Mouse (Mus musculus) spleen, adult 2 months (tissue): ENCODE results near the gene Pcyt2. TPM values are rescaled to one million over a fixed set of nuclear protein-coding genes. Genes with fewer than 3 reads are reported as not detected.

Experiments
- DNase-seq, 2 experiments: peaks; one replicate each; pipeline versions ENCODE4 v3.0.0 to v3.0.0-alpha.2; 2012 to 2021; ENCODE audit warnings: low spot score in 2 of 2, low read depth in 1 of 2
- H3K27ac ChIP-seq: fragments of 200-500 bp; 2 replicates; pipeline ENCODE4 v1.5.1; 2012; ENCODE audit warnings: low read length, inconsistent platforms; ENCODE audit not compliant: insufficient read depth
- H3K27me3 ChIP-seq: fragments of 200-500 bp; 2 replicates; pipeline ENCODE4 v1.6.1; 2012; ENCODE audit warnings: mild to moderate bottlenecking, moderate library complexity, low read length, inconsistent platforms; ENCODE audit not compliant: control insufficient read depth, insufficient read depth
- H3K36me3 ChIP-seq: fragments of 200-500 bp; 2 replicates; pipeline ENCODE4 v1.6.1; 2012; ENCODE audit warnings: mild to moderate bottlenecking, low read length, inconsistent platforms; ENCODE audit not compliant: control insufficient read depth, insufficient read depth
- H3K4me1 ChIP-seq: fragments of 200-500 bp; 2 replicates; pipeline ENCODE4 v1.6.1; 2011; ENCODE audit warnings: inconsistent platforms; ENCODE audit not compliant: control insufficient read depth, insufficient read depth, insufficient read length
- H3K4me3 ChIP-seq: fragments of 200-500 bp; 2 replicates; pipeline ENCODE4 v1.5.1; 2011; ENCODE audit warnings: mild to moderate bottlenecking, inconsistent platforms; ENCODE audit not compliant: insufficient read depth, insufficient read length; ENCODE audit errors: extremely low read depth
- CTCF ChIP-seq: fragments of 200-500 bp; IDR thresholded peaks from 2 replicates; pipeline ENCODE4 v1.5.1; 2011; ENCODE audit warnings: mild to moderate bottlenecking, inconsistent platforms; ENCODE audit not compliant: insufficient read depth, insufficient read length, insufficient replicate concordance; ENCODE audit errors: extremely low read depth
- POLR2A ChIP-seq: fragments of 200-500 bp; IDR thresholded peaks from 2 replicates; pipeline ENCODE4 v1.6.1; 2011; ENCODE audit warnings: low read depth, low read length, inconsistent platforms
- WGBS: fragments of 180-500 bp; shearing (Covaris S2); methylation state at CpG from one replicate; pipeline ENCODE4 v1.1.7; 2018; 5-methylcytosine and 5-hydroxymethylcytosine counted together
- polyA plus RNA-seq: library from polyadenylated mRNA; depleted of rRNA; stranded (reverse); fragments of >200 nt; gene quantifications from 2 replicates; pipeline ENCODE4 v1.2.3, GENCODE M21; 2012

Pcyt2 gene
- polyA plus RNA-seq, 1 experiment, result 139 TPM

DNA sequence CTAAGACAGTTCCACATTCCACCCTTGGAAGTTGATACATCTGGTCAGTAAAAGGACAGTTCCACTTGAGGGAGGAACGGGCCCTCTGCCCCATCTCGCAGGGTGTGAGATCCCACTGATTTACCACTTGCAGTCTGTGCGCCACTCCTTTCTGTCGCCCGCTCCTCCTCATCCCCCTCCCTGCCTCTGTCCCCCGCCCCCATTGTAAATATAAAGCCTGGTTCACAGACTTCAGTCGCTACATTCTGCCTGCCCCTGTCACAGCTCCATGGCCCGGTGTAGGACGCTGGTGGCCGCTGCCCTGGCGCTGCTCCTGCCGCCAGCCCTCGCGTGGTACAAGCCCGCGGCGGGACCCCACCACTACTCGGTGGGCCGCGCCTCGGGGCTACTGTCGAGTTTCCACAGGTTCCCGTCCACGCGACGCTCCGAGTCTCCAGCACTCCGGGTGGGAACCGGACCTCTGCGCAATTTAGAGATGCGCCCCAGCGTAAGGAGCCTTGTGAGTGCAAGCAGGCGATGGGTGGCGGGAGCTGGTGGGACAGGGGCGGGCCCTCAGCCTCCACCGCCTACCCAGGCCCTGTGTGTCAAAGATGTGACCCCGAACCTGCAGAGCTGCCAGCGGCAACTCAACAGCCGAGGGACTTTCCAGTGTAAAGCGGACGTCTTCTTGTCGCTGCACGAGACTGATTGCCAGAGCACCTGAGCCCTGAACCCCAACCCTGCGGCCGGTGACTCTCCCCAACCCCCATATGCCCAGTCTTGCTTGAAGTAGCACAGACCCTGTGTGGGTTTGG, 9.3 kb downstream of the Pcyt2 start, which contains the start of gene Npb:
Gene Npb (plus strand): TSS at position 237 of the 794 bp plus-strand sequence.
- Histone ChIP-seq H3K4me3 (no peak within 1 kb of the TSS), H3K4me1 (no peaks in the 10 kb centered on the region), H3K36me3 (peaks cover 16% of the 10 kb centered on the region), H3K27me3 (no peaks in the 10 kb centered on the region), H3K27ac (no peak within 1 kb of the TSS)
- TF ChIP-seq POLR2A (no peak), CTCF (no peak)
- 31% methylated on average over 45 of the region's 45 CpGs for WGBS
- no peak for DNase-seq

DNA sequence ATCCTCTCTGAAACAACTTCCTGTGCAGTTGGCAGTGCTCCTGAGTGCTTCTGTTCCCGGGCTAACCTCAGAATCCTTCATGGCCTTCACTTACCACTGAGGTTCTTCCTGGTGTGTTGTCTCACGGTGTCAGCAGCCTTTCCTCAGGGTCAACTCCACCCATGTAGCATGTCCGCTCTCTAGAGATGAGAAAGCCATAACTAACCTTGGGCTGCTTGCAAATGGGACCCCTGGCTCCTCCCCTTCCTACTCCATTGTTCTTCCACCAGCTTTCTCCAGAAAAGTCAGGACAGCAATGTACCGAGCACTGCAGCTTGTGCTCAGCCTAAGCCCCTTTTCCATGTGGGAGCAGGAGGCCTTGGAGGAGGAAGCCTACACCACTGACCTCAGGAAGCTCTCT, 11.0 kb downstream of the Pcyt2 start:
- 95% methylated on average over 4 of the region's 4 CpGs for WGBS
- TF ChIP-seq CTCF (no peak), POLR2A (no peak)
- no peak overlapping the region for H3K27ac ChIP-seq
- DNase-seq, result no peak
- H3K36me3 ChIP-seq, result peaks cover 17% of the 10 kb centered on the region
- no peaks in the 10 kb centered on the region for H3K4me1 ChIP-seq
- H3K4me3 ChIP-seq, result no peak overlapping the region
- H3K27me3 ChIP-seq, result no peaks in the 10 kb centered on the region

GRCm38 (mm10) chr11:120605667-120606066, 12.1 kb downstream of the Pcyt2 start:
- H3K27me3 ChIP-seq, result no peaks in the 10 kb centered on the region
- H3K27ac ChIP-seq, result no peak overlapping the region
- H3K4me3 ChIP-seq, result no peak overlapping the region
- WGBS, result 91% methylated on average over 7 of the region's 7 CpGs
- H3K4me1 ChIP-seq, result no peaks in the 10 kb centered on the region
- no peak for TF ChIP-seq POLR2A
- no peak for TF ChIP-seq CTCF
- no peak for DNase-seq
- peaks cover 13% of the 10 kb centered on the region for H3K36me3 ChIP-seq

GRCm38 (mm10) chr11:120603545-120603944, 14.2 kb downstream of the Pcyt2 start:
- no peak for DNase-seq
- 89% methylated on average over 2 of the region's 2 CpGs for WGBS
- H3K4me1 ChIP-seq, result peaks cover 8% of the 10 kb centered on the region
- no peak overlapping the region for H3K4me3 ChIP-seq
- no peak for TF ChIP-seq POLR2A
- no peak for TF ChIP-seq CTCF
- no peak overlapping the region for H3K27ac ChIP-seq
- no peaks in the 10 kb centered on the region for H3K27me3 ChIP-seq
- H3K36me3 ChIP-seq, result peaks cover 11% of the 10 kb centered on the region

DNA sequence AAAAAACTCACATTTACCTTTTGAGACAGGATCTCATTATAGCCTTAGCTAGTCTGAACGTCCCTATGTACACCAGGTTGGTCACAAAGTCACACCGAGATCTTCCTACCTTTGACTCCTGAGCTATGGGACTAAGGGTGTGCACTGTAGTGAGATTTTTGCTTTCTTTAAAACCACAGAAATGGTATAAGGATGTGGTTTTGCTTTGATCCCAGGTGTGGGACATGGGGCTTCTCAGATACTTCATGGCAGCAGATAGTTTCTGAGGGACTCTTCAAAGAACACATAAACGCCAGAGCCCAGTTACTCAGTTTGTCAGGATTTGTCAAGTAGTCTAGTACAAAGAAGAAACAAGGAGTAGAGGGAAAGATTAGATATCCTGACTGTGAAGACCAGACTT, 17.0 kb downstream of the Pcyt2 start:
- TF ChIP-seq CTCF, result no peak
- TF ChIP-seq POLR2A, result no peak
- Histone ChIP-seq H3K4me3 (no peak overlapping the region), H3K27ac (no peak overlapping the region), H3K36me3 (peaks cover 17% of the 10 kb centered on the region), H3K4me1 (peaks cover 17% of the 10 kb centered on the region), H3K27me3 (no peaks in the 10 kb centered on the region)
- WGBS, result 25% methylated on average over 3 of the region's 3 CpGs
- no peak for DNase-seq

GRCm38 (mm10) chr11:120598990-120599549, 18.7 kb downstream of the Pcyt2 start:
- Histone ChIP-seq H3K4me1 (peaks cover 17% of the 10 kb centered on the region), H3K27me3 (no peaks in the 10 kb centered on the region), H3K4me3 (peak overlapping the region; percentile 84), H3K36me3 (peaks cover 24% of the 10 kb centered on the region), H3K27ac (peak overlapping the region; percentile 84)
- DNase-seq, result no peak
- no peak for TF ChIP-seq POLR2A
- TF ChIP-seq CTCF, result no peak
- WGBS, result 53% methylated on average over 17 of the region's 17 CpGs

DNA sequence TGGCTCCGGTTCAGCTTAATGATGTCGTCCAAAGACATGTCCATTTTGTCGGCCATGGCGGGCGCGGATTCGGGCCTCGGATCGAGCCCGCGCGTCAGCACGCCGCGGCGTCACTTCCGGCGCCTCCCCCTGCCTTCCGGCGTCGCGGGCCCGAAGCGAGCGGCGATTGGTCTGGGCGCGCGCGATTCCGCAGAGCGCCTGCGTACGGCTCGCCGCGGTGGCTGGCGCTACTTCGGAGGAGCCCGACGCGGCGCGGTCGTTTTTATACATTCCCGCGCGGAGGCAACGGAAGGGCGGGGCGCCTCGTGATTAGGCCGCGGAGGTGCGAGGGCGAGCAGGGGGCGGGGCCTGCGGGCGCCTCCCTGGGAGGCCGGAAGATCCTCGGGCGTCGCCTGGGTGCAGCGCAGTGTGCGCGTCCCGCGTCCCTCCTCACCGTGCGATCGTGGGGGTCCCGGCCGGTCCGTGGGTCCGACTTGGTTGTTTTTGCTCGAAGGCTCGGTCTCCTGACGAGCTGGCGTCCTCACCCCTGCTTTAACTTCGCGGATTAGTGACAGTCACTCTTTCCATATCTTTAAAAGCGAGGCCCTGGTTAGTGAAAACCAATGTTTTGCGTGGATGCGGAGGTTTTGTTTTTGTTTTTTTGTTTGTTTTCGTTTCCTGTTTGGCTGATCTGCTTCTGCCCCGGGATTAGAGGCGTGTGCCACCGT, 19.3 kb downstream of the Pcyt2 start, which contains the start of the genes Alyref and Anapc11:
Gene Alyref (minus strand): TSS at position 83 of the 707 bp plus-strand sequence.
Gene Anapc11 (plus strand): TSS at position 139 of the 707 bp plus-strand sequence.
- peak; percentile 91 to 93 for DNase-seq
- under 1% methylated on average over 87 of the region's 88 CpGs for WGBS
- Histone ChIP-seq H3K27me3 (no peaks in the 10 kb centered on the region), H3K4me3 (peak within 1 kb of the TSS; percentile 84), H3K4me1 (peaks cover 17% of the 10 kb centered on the region), H3K36me3 (peaks cover 28% of the 10 kb centered on the region), H3K27ac (peak within 1 kb of the TSS; percentile 84)
- TF ChIP-seq POLR2A (peak; percentile 78), CTCF (no peak)
